Mouse (Mus musculus) thymus, adult 2 months (tissue): ENCODE measurements around the gene Smim15. TPM values are rescaled to one million over a fixed set of nuclear protein-coding genes. Genes with fewer than 3 reads are reported as not detected.

ENCODE experiments used
- DNase-seq: peaks from one replicate; pipeline ENCODE4 v3.0.0; 2021
- H3K27ac ChIP-seq: fragments of 200-500 bp; 2 replicates; pipeline ENCODE4 v1.5.1; 2012; ENCODE audit warnings: low read length, control low read depth; ENCODE audit not compliant: control insufficient read depth, insufficient read depth
- H3K27me3 ChIP-seq: fragments of 200-500 bp; 2 replicates; pipeline ENCODE4 v1.6.1; 2012; ENCODE audit warnings: mild to moderate bottlenecking, low read length, moderate library complexity, mixed read lengths; ENCODE audit not compliant: control insufficient read depth, insufficient read depth
- H3K36me3 ChIP-seq: fragments of 200-500 bp; 2 replicates; pipeline ENCODE4 v1.6.1; 2012; ENCODE audit warnings: mild to moderate bottlenecking, low read length, moderate library complexity; ENCODE audit not compliant: control insufficient read depth, insufficient read depth
- H3K4me1 ChIP-seq: fragments of 200-500 bp; replicated peaks from 2 replicates; pipeline ENCODE4 v1.6.1; 2012; ENCODE audit warnings: low read length; ENCODE audit not compliant: control insufficient read depth, insufficient read depth
- H3K4me3 ChIP-seq: fragments of 200-500 bp; 2 replicates; pipeline ENCODE4 v1.5.1; 2012; ENCODE audit warnings: mild to moderate bottlenecking, low read length, control low read depth, moderate library complexity; ENCODE audit not compliant: control insufficient read depth, insufficient read depth
- CTCF ChIP-seq: fragments of 200-500 bp; IDR thresholded peaks from 2 replicates; pipeline ENCODE4 v1.5.1; 2012; ENCODE audit warnings: mild to moderate bottlenecking, control low read depth, low read length, moderate library complexity, borderline replicate concordance; ENCODE audit not compliant: control insufficient read depth, poor library complexity, insufficient read depth; ENCODE audit errors: extremely low read depth
- POLR2A ChIP-seq: fragments of 200-500 bp; IDR thresholded peaks from 2 replicates; pipeline ENCODE4 v1.6.1; 2012; ENCODE audit warnings: mild to moderate bottlenecking, low read length, control low read depth, moderate library complexity; ENCODE audit not compliant: control insufficient read depth, poor library complexity, insufficient read depth; ENCODE audit errors: extremely low read depth
- WGBS: fragments of 180-500 bp; shearing (Covaris S2); methylation state at CpG from one replicate; pipeline ENCODE4 v1.1.7; 2018; 5-methylcytosine and 5-hydroxymethylcytosine counted together
- polyA plus RNA-seq: library from polyadenylated mRNA; depleted of rRNA; stranded (reverse); fragments of >200 nt; gene quantifications from 2 replicates; pipeline ENCODE4 v1.2.3, GENCODE M21; 2012

The Smim15 gene
- polyA plus RNA-seq, 1 experiment, result 15.6 TPM

- H3K27me3 ChIP-seq, result no peaks in the 10 kb centered on the region
- no peak for DNase-seq
- no peak for TF ChIP-seq CTCF
- TF ChIP-seq POLR2A, result no peak
- 98% methylated on average over 10 of the region's 10 CpGs for WGBS
- no peaks in the 10 kb centered on the region for H3K4me1 ChIP-seq
- no peaks in the 10 kb centered on the region for H3K36me3 ChIP-seq
- no peak overlapping the region for H3K4me3 ChIP-seq
- H3K27ac ChIP-seq, result no peak overlapping the region
These were observed 25.9 kb downstream of the Smim15 start for GRCm38 (mm10) chr13:108070171-108070570.

- H3K4me1 ChIP-seq, result no peaks in the 10 kb centered on the region
- 65% methylated on average over 6 of the region's 6 CpGs for WGBS
- TF ChIP-seq CTCF, result no peak
- no peak for TF ChIP-seq POLR2A
These were observed 33.2 kb downstream of the Smim15 start for GRCm38 (mm10) chr13:108077476-108077875.

GRCm38 (mm10) chr13:108077901-108078300 is 33.7 kb downstream of the Smim15 start:
- Histone ChIP-seq H3K4me3 (no peak overlapping the region), H3K27ac (no peak overlapping the region), H3K4me1 (no peaks in the 10 kb centered on the region), H3K27me3 (no peaks in the 10 kb centered on the region), H3K36me3 (no peaks in the 10 kb centered on the region)
- no peak for DNase-seq
- WGBS, result 91% methylated on average over 4 of the region's 4 CpGs
- TF ChIP-seq POLR2A (no peak), CTCF (no peak)

More at GRCm38 (mm10) chr13:108077476-108077875, 33.2 kb downstream of the Smim15 start:
- no peak overlapping the region for H3K4me3 ChIP-seq
- H3K27ac ChIP-seq, result no peak overlapping the region
- DNase-seq, result no peak
- no peaks in the 10 kb centered on the region for H3K36me3 ChIP-seq
- no peaks in the 10 kb centered on the region for H3K27me3 ChIP-seq

GRCm38 (mm10) chr13:108084086-108084485 is 39.8 kb downstream of the Smim15 start:
- H3K27me3 ChIP-seq, result no peaks in the 10 kb centered on the region
- DNase-seq, result no peak
- H3K36me3 ChIP-seq, result no peaks in the 10 kb centered on the region
- 99% methylated on average over 4 of the region's 4 CpGs for WGBS
- H3K27ac ChIP-seq, result no peak overlapping the region
- no peak overlapping the region for H3K4me3 ChIP-seq
- TF ChIP-seq CTCF (no peak), POLR2A (no peak)
- no peaks in the 10 kb centered on the region; the same call in 1 of the 2 replicates for H3K4me1 ChIP-seq

GRCm38 (mm10) chr13:108086036-108086435 is 41.8 kb downstream of the Smim15 start:
- H3K27ac ChIP-seq, result no peak overlapping the region
- 98% methylated on average over 5 of the region's 5 CpGs for WGBS
- H3K36me3 ChIP-seq, result no peaks in the 10 kb centered on the region
- no peak overlapping the region for H3K4me3 ChIP-seq
- H3K4me1 ChIP-seq, result no peaks in the 10 kb centered on the region; the same call in 1 of the 2 replicates
- H3K27me3 ChIP-seq, result no peaks in the 10 kb centered on the region
- DNase-seq, result no peak
- TF ChIP-seq POLR2A (no peak), CTCF (no peak)

GRCm38 (mm10) chr13:108086724-108087123 is 42.5 kb downstream of the Smim15 start:
- Histone ChIP-seq H3K4me1 (no peaks in the 10 kb centered on the region; the same call in 1 of the 2 replicates), H3K27ac (no peak overlapping the region), H3K27me3 (no peaks in the 10 kb centered on the region), H3K36me3 (no peaks in the 10 kb centered on the region), H3K4me3 (no peak overlapping the region)
- no peak for TF ChIP-seq CTCF
- TF ChIP-seq POLR2A, result no peak
- DNase-seq, result no peak
- 93% methylated on average over 4 of the region's 4 CpGs for WGBS

GRCm38 (mm10) chr13:108092290-108092689 is 48.0 kb downstream of the Smim15 start:
- DNase-seq, result no peak
- no peaks in the 10 kb centered on the region for H3K27me3 ChIP-seq
- TF ChIP-seq CTCF (no peak), POLR2A (no peak)
- no peak overlapping the region for H3K27ac ChIP-seq
- H3K4me1 ChIP-seq, result peaks cover 2% of the 10 kb centered on the region; the same call in 1 of the 2 replicates
- no peaks in the 10 kb centered on the region for H3K36me3 ChIP-seq
- WGBS, result 51% methylated on average over 7 of the region's 7 CpGs
- H3K4me3 ChIP-seq, result no peak overlapping the region
